Mouse (Mus musculus): ENCODE data around the gene Trappc4. TPM values are rescaled to one million over a fixed set of nuclear protein-coding genes. Genes with fewer than 3 reads are reported as not detected.
"Not testable (repeated sequence)": the region's sequence is repeated elsewhere in the genome, so short reads cannot be mapped to it uniquely, and the experiment has no call there.

Trappc4 gene
- polyA plus RNA-seq, 1 experiment from 2014 or later: 216 TPM

- WGBS: 83% methylated on average over 14 of the region's 14 CpGs
Measured at GRCm38 (mm10) chr9:44418519-44419385, 11.4 kb upstream of the Trappc4 start, which contains the start of gene Ccdc84. Gene Ccdc84, minus strand, starts transcription at chr9:44418569.

DNA sequence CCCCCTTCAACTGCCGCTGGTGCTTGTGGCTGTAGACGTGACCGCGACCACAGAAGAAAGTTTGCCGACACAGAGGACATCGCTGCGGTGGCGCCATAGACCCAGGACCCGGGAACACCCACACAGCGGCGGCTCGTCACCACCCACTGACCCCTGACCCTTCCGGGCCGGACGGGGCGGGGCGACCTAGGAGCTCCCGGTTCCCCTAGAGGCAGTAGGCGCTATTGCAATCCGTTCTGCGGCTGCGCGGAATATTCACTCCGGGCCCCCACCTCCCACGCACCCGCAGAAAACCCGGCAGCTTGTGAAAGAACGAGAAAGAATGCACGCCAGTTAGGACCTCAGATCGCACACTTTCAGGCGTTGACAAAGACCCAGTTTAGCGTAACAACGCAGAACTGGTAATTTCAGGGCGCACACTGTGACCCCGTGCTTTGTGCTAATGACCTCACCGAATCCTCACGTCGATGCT is 10.5 kb upstream of the Trappc4 start:
- Histone ChIP-seq H3K4me3 (peak overlapping the region; percentile 87), H3K27ac (replicated peaks) (peak overlapping the region; percentile 85), H3K9me3 (replicated peaks) (no peaks in the 10 kb centered on the region), H3K27me3 (ENCODE audit: low read depth, poor library complexity, severe bottlenecking) (no peaks in the 10 kb centered on the region), H3K4me1 (peaks cover 13% of the 10 kb centered on the region), H3K36me3 (peaks cover 33% of the 10 kb centered on the region)
- WGBS: under 1% methylated on average over 38 of the region's 38 CpGs
- peak; percentile 93 for DNase-seq (ENCODE audit: low spot score)

More at GRCm38 (mm10) chr9:44418519-44419385, 11.4 kb upstream of the Trappc4 start, which contains the start of gene Ccdc84:
- Histone ChIP-seq H3K36me3 (peaks cover 25% of the 10 kb centered on the region), H3K4me1 (peaks cover 13% of the 10 kb centered on the region), H3K4me3 (peak within 1 kb of the TSS; percentile 87), H3K27me3 (ENCODE audit: low read depth, poor library complexity, severe bottlenecking) (no peaks in the 10 kb centered on the region), H3K9me3 (replicated peaks) (no peaks in the 10 kb centered on the region), H3K27ac (replicated peaks) (peak within 1 kb of the TSS; percentile 85)
- no peak for DNase-seq (ENCODE audit: low spot score)

- 9% methylated on average over 26 of the region's 26 CpGs for WGBS
- peaks cover 13% of the 10 kb centered on the region for H3K4me1 ChIP-seq
- no peak for DNase-seq (ENCODE audit: low spot score)
- peaks cover 39% of the 10 kb centered on the region for H3K36me3 ChIP-seq
- peak overlapping the region; percentile 87 for H3K4me3 ChIP-seq
- peak overlapping the region; percentile 85 for H3K27ac ChIP-seq (replicated peaks)
- H3K9me3 ChIP-seq (replicated peaks): no peaks in the 10 kb centered on the region
- H3K27me3 ChIP-seq (ENCODE audit: low read depth, poor library complexity, severe bottlenecking): no peaks in the 10 kb centered on the region
Measured at GRCm38 (mm10) chr9:44417156-44417891, 9.9 kb upstream of the Trappc4 start.

DNA sequence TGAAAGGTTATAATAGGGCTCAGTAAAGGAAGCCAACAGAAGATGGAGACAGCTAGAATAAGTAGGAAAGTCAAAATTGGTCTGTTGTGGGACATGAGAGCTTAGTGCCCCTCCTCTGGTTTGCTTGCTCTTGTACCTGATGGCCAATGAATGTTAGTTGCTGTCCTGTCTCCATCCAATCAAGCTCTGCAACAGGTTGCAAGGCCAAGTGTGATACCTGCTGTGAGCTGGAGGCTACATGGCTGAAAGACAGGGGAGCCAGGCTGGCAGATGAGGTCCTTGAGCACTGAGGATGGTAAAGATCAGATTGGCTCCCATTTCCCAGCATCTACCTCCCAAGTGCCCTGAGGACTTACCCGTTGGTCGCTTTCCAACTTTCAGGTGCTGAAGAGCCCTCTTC is 5.4 kb upstream of the Trappc4 start:
- 85% methylated on average over 2 of the region's 2 CpGs for WGBS
- Histone ChIP-seq H3K36me3 (peaks cover 79% of the 10 kb centered on the region), H3K9me3 (replicated peaks) (no peaks in the 10 kb centered on the region), H3K27me3 (ENCODE audit: low read depth, poor library complexity, severe bottlenecking) (no peaks in the 10 kb centered on the region), H3K4me1 (peaks cover 21% of the 10 kb centered on the region), H3K4me3 (no peak overlapping the region), H3K27ac (replicated peaks) (no peak overlapping the region)
- DNase-seq (ENCODE audit: low spot score): no peak

DNA sequence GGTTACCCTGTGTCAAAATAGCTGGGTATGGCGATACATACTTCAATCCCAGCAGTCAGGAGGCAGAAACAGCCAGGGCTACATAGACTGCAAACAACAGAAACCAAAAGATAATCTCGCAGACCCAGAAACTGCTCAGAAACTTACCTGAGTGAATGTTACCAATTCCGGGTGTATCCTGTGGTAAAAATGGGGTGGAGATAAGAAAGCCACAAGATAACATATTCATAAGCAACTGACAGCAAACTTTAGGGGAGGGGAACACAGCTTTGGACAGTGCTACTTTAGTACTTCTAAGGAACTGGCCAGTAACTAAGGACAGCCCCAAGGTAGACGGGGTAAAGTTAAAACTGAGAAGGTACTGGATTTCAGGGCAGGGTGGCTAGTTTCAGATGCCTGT is 4.9 kb upstream of the Trappc4 start:
- no peak overlapping the region for H3K4me3 ChIP-seq
- peaks cover 17% of the 10 kb centered on the region for H3K4me1 ChIP-seq
- no peaks in the 10 kb centered on the region for H3K27me3 ChIP-seq (ENCODE audit: low read depth, poor library complexity, severe bottlenecking)
- H3K9me3 ChIP-seq (replicated peaks): no peaks in the 10 kb centered on the region
- no peak for DNase-seq (ENCODE audit: low spot score)
- WGBS: 85% methylated on average over 4 of the region's 4 CpGs
- H3K27ac ChIP-seq (replicated peaks): no peak overlapping the region
- peaks cover 79% of the 10 kb centered on the region for H3K36me3 ChIP-seq

- Histone ChIP-seq H3K27me3 (ENCODE audit: low read depth, poor library complexity, severe bottlenecking) (no peaks in the 10 kb centered on the region), H3K36me3 (peaks cover 79% of the 10 kb centered on the region), H3K9me3 (replicated peaks) (no peaks in the 10 kb centered on the region), H3K4me1 (peaks cover 13% of the 10 kb centered on the region), H3K4me3 (no peak overlapping the region), H3K27ac (replicated peaks) (no peak overlapping the region)
- DNase-seq (ENCODE audit: low spot score): no peak
- WGBS: 92% methylated on average over 1 of the region's 1 CpGs
Measured at GRCm38 (mm10) chr9:44411601-44412130, 4.3 kb upstream of the Trappc4 start.

DNA sequence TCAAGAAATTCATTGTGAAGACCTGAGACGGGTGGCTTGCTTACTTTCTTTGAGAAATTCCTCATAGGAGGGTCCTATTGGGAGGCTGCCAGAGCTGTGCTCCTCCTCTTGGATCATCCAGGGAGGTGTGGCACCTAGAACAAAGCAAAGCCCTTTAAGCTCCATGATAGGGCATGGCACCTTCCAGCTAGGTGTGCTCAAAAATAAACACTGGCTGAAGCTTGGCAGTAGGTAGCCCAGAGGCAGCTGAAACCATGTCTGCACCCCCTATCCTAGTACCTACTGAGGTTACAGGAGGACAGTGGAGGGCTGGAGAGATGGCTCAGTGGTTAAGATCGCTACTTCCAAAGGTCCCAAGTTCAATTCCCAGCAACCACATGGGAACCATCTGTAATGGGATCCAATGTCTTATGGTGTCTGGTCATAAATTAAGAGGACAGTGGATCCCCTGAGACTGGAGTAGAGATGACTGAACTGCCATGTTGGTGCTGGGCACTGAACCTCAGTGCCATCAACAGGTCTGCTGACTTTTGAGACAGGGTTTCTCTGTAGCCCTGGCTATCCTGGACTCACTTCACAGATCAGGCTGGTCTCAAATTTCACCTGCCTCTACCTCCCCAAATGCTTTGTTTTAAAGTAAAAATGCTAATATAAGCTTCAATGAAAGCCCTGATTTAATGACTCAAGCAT is 3.4 kb upstream of the Trappc4 start:
- Histone ChIP-seq H3K4me3 (peak overlapping the region; percentile 14), H3K27me3 (ENCODE audit: low read depth, poor library complexity, severe bottlenecking) (no peaks in the 10 kb centered on the region), H3K27ac (replicated peaks) (no peak overlapping the region), H3K36me3 (peaks cover 71% of the 10 kb centered on the region), H3K9me3 (replicated peaks) (no peaks in the 10 kb centered on the region), H3K4me1 (peaks cover 21% of the 10 kb centered on the region)
- 95% methylated on average over 2 of the region's 2 CpGs for WGBS
- peak; percentile 11 for DNase-seq (ENCODE audit: low spot score)

GRCm38 (mm10) chr9:44408693-44409092 is 1.3 kb upstream of the Trappc4 start:
- H3K9me3 ChIP-seq (replicated peaks); H3K27me3 ChIP-seq (ENCODE audit: low read depth, poor library complexity, severe bottlenecking); DNase-seq (ENCODE audit: low spot score): not testable (repeated sequence)
- Histone ChIP-seq H3K4me3 (peak overlapping the region; percentile 93), H3K27ac (replicated peaks) (0 out of 2 replicates have a peak overlapping the region, but pooled peaks have one; percentile 94), H3K4me1 (peaks cover 29% of the 10 kb centered on the region), H3K36me3 (peaks cover 75% of the 10 kb centered on the region)
- 83% methylated on average over 9 of the region's 9 CpGs for WGBS

GRCm38 (mm10) chr9:44407752-44408097 is 325 bp upstream of the Trappc4 start:
- Histone ChIP-seq H3K4me1 (peaks cover 29% of the 10 kb centered on the region), H3K27me3 (ENCODE audit: low read depth, poor library complexity, severe bottlenecking) (no peaks in the 10 kb centered on the region), H3K9me3 (replicated peaks) (no peaks in the 10 kb centered on the region), H3K4me3 (peak overlapping the region; percentile 93), H3K27ac (replicated peaks) (peak overlapping the region; percentile 94), H3K36me3 (peaks cover 75% of the 10 kb centered on the region)
- no peak for DNase-seq (ENCODE audit: low spot score)
- WGBS: under 1% methylated on average over 24 of the region's 24 CpGs

DNA sequence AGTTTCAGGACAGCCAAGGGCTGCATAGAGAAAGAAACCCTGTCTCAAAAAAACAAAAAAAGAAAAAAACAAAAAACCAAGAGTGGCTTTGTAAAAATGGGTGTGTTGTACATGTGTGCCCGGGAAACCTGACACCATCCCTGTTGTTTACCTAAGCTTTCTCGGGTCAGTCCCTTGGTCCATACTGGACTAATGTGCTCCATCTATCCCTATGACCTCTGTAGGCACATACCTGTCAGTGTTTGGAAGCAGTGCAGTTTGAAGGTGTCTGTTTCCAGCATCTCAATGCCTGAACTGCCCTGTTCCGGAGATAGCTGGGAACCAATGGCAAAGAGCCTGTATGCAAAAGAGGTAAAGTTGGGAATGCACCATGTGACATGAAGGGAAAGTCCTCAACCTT is 2.4 kb downstream of the Trappc4 start:
- 84% methylated on average over 3 of the region's 3 CpGs for WGBS
- no peak overlapping the region for H3K4me3 ChIP-seq
- H3K27me3 ChIP-seq (ENCODE audit: low read depth, poor library complexity, severe bottlenecking): no peaks in the 10 kb centered on the region
- peaks cover 75% of the 10 kb centered on the region for H3K36me3 ChIP-seq
- no peak overlapping the region for H3K27ac ChIP-seq (replicated peaks)
- peaks cover 29% of the 10 kb centered on the region for H3K4me1 ChIP-seq
- no peaks in the 10 kb centered on the region for H3K9me3 ChIP-seq (replicated peaks)
- DNase-seq (ENCODE audit: low spot score): no peak

GRCm38 (mm10) chr9:44401081-44401480 is 6.3 kb downstream of the Trappc4 start:
- H3K36me3 ChIP-seq: peaks cover 70% of the 10 kb centered on the region
- no peak for DNase-seq (ENCODE audit: low spot score)
- WGBS: 89% methylated on average over 4 of the region's 4 CpGs

DNA sequence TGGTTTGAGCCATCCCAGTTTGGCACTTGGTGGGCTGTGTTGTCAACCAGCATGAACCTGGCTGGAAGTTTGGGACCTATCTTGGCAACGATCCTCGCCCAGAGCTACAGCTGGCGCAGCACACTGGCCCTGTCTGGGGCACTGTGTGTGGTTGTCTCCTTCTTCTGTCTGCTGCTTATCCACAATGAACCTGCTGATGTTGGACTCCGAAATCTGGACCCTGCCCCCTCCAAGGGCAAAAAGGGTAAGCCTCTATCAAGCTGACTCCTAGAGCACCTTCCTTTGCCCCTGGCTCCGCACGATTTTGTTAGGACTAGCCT is 7.6 kb downstream of the Trappc4 start:
- no peak for DNase-seq (ENCODE audit: low spot score)
- peaks cover 13% of the 10 kb centered on the region for H3K27me3 ChIP-seq (ENCODE audit: low read depth, poor library complexity, severe bottlenecking)
- 92% methylated on average over 6 of the region's 6 CpGs for WGBS
- H3K27ac ChIP-seq (replicated peaks): 0 out of 2 replicates have a peak overlapping the region, but pooled peaks have one; percentile 1
- H3K9me3 ChIP-seq (replicated peaks): no peaks in the 10 kb centered on the region
- no peak overlapping the region for H3K4me3 ChIP-seq
- peaks cover 59% of the 10 kb centered on the region for H3K36me3 ChIP-seq
- peaks cover 34% of the 10 kb centered on the region for H3K4me1 ChIP-seq

More at GRCm38 (mm10) chr9:44401081-44401480, 6.3 kb downstream of the Trappc4 start:
- H3K4me1 ChIP-seq: peaks cover 44% of the 10 kb centered on the region
- no peaks in the 10 kb centered on the region for H3K9me3 ChIP-seq (replicated peaks)
- H3K27me3 ChIP-seq (ENCODE audit: low read depth, poor library complexity, severe bottlenecking): peaks cover 13% of the 10 kb centered on the region
- no peak overlapping the region for H3K4me3 ChIP-seq
- no peak overlapping the region for H3K27ac ChIP-seq (replicated peaks)
